In the genomic region with DNA sequence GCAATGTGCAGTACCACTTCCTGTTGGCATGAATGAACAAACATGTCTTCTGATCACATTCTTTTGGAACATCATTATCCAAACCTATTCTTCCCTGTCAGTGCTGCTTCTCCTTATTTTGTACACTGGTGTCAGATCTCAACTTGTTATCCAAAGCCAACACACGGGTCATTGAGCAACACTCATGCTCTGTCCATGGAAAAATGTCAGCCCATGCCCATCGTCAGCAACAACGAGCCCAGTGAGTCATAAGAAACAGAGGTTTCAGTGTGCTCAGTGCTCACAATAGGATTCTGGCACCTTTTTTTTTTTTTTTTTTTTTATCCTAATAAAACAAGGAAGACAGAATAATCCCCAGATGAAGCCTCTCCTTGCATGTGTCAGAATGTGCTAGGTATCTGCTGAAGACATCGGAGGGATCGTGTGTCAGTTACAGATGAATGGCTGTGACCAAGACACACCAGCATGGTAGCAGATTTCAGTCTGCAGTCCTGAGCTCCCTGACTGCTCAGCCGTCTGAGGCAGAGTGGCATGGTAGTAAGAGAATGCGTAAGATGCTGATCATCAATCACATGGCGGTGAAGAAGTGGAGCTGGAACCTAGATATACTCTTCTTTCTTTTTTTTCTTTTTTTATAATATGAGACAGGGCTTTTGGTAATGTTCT, we compare ENCODE assay signal across 23 mouse cellular contexts. TPM values are rescaled to one million over a fixed set of nuclear protein-coding genes. Genes with fewer than 3 reads are reported as not detected.
DNase-seq lines count a peak whose midpoint lies in the region; ATAC-seq and TF ChIP-seq lines count a peak whose summit lies in the region.
"Had no signal": no experiment of that assay in that cellular context is flagged by ENCODE, and none has a peak within 500 bp of the region (broad histone marks: within the 10 kb centered on the region; RNA-seq: fewer than 3 reads in every experiment).

No protein-coding gene starts in this region.

- H3K27me3 ChIP-seq in kidney, embryonic 14.5 days (ENCODE audit: control insufficient read depth, insufficient read depth, low read length): no peaks in the 10 kb centered on the region
- no peaks in the 10 kb centered on the region for H3K27me3 ChIP-seq in liver, adult 2 months (ENCODE audit: control insufficient read depth, insufficient read depth, low read length)
- no peaks in the 10 kb centered on the region for H3K27me3 ChIP-seq in liver, embryonic 12.5 days (replicated peaks)
- H3K27me3 ChIP-seq: hindbrain, embryonic 12.5 days had no signal

- H3K27ac ChIP-seq in kidney, embryonic 14.5 days (ENCODE audit: low read depth, low read length): no peak overlapping the region
- H3K27ac ChIP-seq in liver, adult 2 months (replicated peaks; ENCODE audit: insufficient read depth, low read depth, low read length): no peak overlapping the region
- H3K27ac ChIP-seq in liver, embryonic 12.5 days: no peak overlapping the region
- H3K27ac ChIP-seq: embryonic facial prominence, embryonic 10.5 days; forebrain, embryonic 10.5 days; gastrocnemius, adult 2 months; heart, embryonic 10.5 days; hindbrain, embryonic 12.5 days had no signal

- H3K4me2 ChIP-seq in kidney, embryonic 14.5 days (replicated peaks; ENCODE audit: low read depth, low read length): no peak overlapping the region
- no peak overlapping the region for H3K4me2 ChIP-seq in liver, embryonic 12.5 days
- H3K4me2 ChIP-seq: hindbrain, embryonic 12.5 days had no signal

- no peaks in the 10 kb centered on the region for H3K4me1 ChIP-seq in kidney, embryonic 14.5 days (ENCODE audit: control insufficient read depth, insufficient read depth, low read length)
- H3K4me1 ChIP-seq in liver, adult 2 months (ENCODE audit: control insufficient read depth, insufficient read depth, low read length): peaks cover 3% of the 10 kb centered on the region; the same call in 1 of the 2 replicates
- 0 out of 2 replicates have a peak, but pooled peaks cover 3% of the 10 kb centered on the region for H3K4me1 ChIP-seq in liver, embryonic 12.5 days
- H3K4me1 ChIP-seq: embryonic facial prominence, embryonic 10.5 days; forebrain, embryonic 10.5 days; hindbrain, embryonic 12.5 days had no signal

- H3K9me3 ChIP-seq in kidney, embryonic 14.5 days (ENCODE audit: control insufficient read depth, low read length): no peaks in the 10 kb centered on the region; the same call in 1 of the 2 replicates
- no peaks in the 10 kb centered on the region for H3K9me3 ChIP-seq in liver, embryonic 12.5 days (replicated peaks)
- H3K9me3 ChIP-seq: embryonic facial prominence, embryonic 10.5 days; forebrain, embryonic 10.5 days; heart, embryonic 10.5 days had no signal

- DNase-seq in kidney, postnatal 25 days: no peak
- DNase-seq in liver, adult 2 months (ENCODE audit: extremely low read depth, low read depth, low spot score): peak; percentile 34
- no peak for DNase-seq in cerebellum, postnatal 4 days (ENCODE audit: low spot score in 2 of 2)
- no peak for DNase-seq in yolk sac, embryonic 10.5 days (ENCODE audit: low spot score)
- DNase-seq: adrenal gland, postnatal 14 days; cerebellum, adult 11-12 months; cerebellum, adult 9-11 months; cerebellum, postnatal 36 days; gastrocnemius, adult 2 months; gastrocnemius, postnatal 25 days; heart, adult 18-20 months; heart, postnatal 10 days; heart, postnatal 4 days had no signal

- no peak for TF ChIP-seq CTCF in liver, adult 2 months (IDR thresholded peaks at IDR 0.05; ENCODE audit: low read depth, low read length)

- no peak overlapping the region for H3K9ac ChIP-seq in kidney, embryonic 14.5 days (ENCODE audit: low read depth, low read length)
- H3K9ac ChIP-seq in liver, adult 2 months (ENCODE audit: low read depth, low read length): no peak overlapping the region
- H3K9ac ChIP-seq in liver, embryonic 12.5 days: no peak overlapping the region
- H3K9ac ChIP-seq: hindbrain, embryonic 12.5 days had no signal

- 41% methylated on average over 8 of the region's 8 CpGs for WGBS in kidney, embryonic 14.5 days
- 80% methylated on average over 8 of the region's 8 CpGs for WGBS in liver, adult 2 months
- 76% methylated on average over 8 of the region's 8 CpGs for WGBS in liver, embryonic 12.5 days (ENCODE audit: insufficient replicate concordance)

- H3K36me3 ChIP-seq in kidney, embryonic 14.5 days (ENCODE audit: control insufficient read depth, insufficient read depth, low read length): no peaks in the 10 kb centered on the region
- no peaks in the 10 kb centered on the region for H3K36me3 ChIP-seq in liver, adult 2 months (ENCODE audit: control insufficient read depth, insufficient read depth, low read length)
- H3K36me3 ChIP-seq in liver, embryonic 12.5 days: no peaks in the 10 kb centered on the region
- H3K36me3 ChIP-seq: embryonic facial prominence, embryonic 10.5 days; forebrain, embryonic 10.5 days; heart, embryonic 10.5 days; hindbrain, embryonic 12.5 days had no signal

- no peak overlapping the region for H3K4me3 ChIP-seq in kidney, embryonic 14.5 days (ENCODE audit: low read length)
- H3K4me3 ChIP-seq in liver, adult 2 months (ENCODE audit: insufficient read depth, low read depth, low read length): no peak overlapping the region
- no peak overlapping the region for H3K4me3 ChIP-seq in liver, embryonic 12.5 days
- H3K4me3 ChIP-seq: embryonic facial prominence, embryonic 10.5 days; forebrain, embryonic 10.5 days; gastrocnemius, adult 2 months; heart, embryonic 10.5 days; hindbrain, embryonic 12.5 days had no signal

- TF ChIP-seq POLR2A in liver, adult 2 months (IDR thresholded peaks at IDR 0.05; ENCODE audit: extremely low read depth, insufficient read depth, low read length): no peak

- peak; percentile 91 for ATAC-seq in kidney, embryonic 14.5 days (ENCODE audit: low FRiP score, low TSS enrichment)
- ATAC-seq in liver, embryonic 12.5 days: no peak
- 0 out of 2 replicates have a peak, but pooled peaks have one; percentile 22 for ATAC-seq in granulocyte monocyte progenitor cell, adult 5-6 weeks (replicated peaks; ENCODE audit: poor library complexity, severe bottlenecking)
- ATAC-seq: forebrain, embryonic 14.5 days; hindbrain, embryonic 16.5 days; inflammation-experienced regulatory T-cells, adult 6 months had no signal

- H3K79me2 ChIP-seq in liver, adult 2 months (ENCODE audit: control insufficient read depth, insufficient read depth, low read length): no peaks in the 10 kb centered on the region

RNA-seq across cellular contexts. Expression of a gene that starts 36.2 kb away (rescaled TPM):
- 91.3 and 102 TPM in 2 replicates for polyA plus RNA-seq in kidney, embryonic 14.5 days (2014; fragmentation: Nextera tagmentation; extraction: Ambion mirVana)
- 16.2 and 17.4 TPM in 2 replicates for total RNA-seq in liver, adult 2 months (2014; rRNA removed)
- polyA plus RNA-seq in liver, adult 2 months (2012; rRNA removed): 5.9 and 10.5 TPM in 2 replicates
- 65.7 and 70.3 TPM in 2 replicates for polyA plus RNA-seq in liver, embryonic 12.5 days (2016; fragmentation: Nextera tagmentation; extraction: Ambion mirVana)
- total RNA-seq in granulocyte monocyte progenitor cell, adult 5-6 weeks (2014; fragmentation: Nextera tagmentation): 71.1 and 85.6 TPM in 2 replicates
- 155 and 169 TPM in 2 replicates for total RNA-seq in granulocyte monocyte progenitor cell, adult 5-6 weeks (2017)
